Mouse (Mus musculus): ENCODE data around the gene Dnaja2. TPM values are rescaled to one million over a fixed set of nuclear protein-coding genes. Genes with fewer than 3 reads are reported as not detected.

Dnaja2 gene
- polyA plus RNA-seq, 1 experiment from 2014 or later = 154 TPM

DNA sequence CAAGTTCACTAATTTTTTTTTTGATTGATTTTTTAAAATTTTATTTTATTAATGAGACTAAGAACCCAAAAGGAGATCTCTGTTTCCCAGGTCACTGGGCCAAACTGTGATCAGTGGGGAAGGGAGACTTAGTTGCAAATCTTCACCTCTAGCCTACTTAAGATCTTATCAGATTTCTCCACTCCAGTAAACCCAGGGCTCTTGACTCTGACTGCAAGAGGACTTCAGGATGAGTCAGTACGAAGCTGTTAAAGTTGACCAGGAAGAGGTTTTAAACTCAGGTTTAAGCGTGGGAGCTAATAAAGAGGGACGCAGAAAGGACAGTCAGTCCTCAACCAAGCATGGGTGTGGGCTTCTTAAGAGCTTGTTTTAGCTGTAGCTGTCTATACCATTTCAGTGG is 38.2 kb upstream of the Dnaja2 start:
- no peaks in the 10 kb centered on the region for H3K36me3 ChIP-seq (ENCODE audit: control insufficient read depth, insufficient read depth, low read length)
- DNase-seq (ENCODE audit: low spot score) (no peak), ATAC-seq (replicated peaks; ENCODE audit: low FRiP score, low TSS enrichment, low read depth) (no peak)
- H3K4me2 ChIP-seq (ENCODE audit: low read length) = no peak overlapping the region
- no peaks in the 10 kb centered on the region; the same call in 1 of the 2 replicates for H3K4me1 ChIP-seq (replicated peaks; ENCODE audit: control insufficient read depth, insufficient read depth, low read length)
- H3K27ac ChIP-seq (ENCODE audit: low read depth) = no peak overlapping the region
- WGBS = 69% methylated on average over 3 of the region's 3 CpGs
- no peaks in the 10 kb centered on the region for H3K27me3 ChIP-seq (replicated peaks; ENCODE audit: control insufficient read depth, insufficient read depth, low read length)
- no peaks in the 10 kb centered on the region for H3K9me3 ChIP-seq (ENCODE audit: control insufficient read depth, low read length)
- no peak overlapping the region for H3K4me3 ChIP-seq (ENCODE audit: low read depth, low read length)
- no peak overlapping the region for H3K9ac ChIP-seq (ENCODE audit: low read length)

DNA sequence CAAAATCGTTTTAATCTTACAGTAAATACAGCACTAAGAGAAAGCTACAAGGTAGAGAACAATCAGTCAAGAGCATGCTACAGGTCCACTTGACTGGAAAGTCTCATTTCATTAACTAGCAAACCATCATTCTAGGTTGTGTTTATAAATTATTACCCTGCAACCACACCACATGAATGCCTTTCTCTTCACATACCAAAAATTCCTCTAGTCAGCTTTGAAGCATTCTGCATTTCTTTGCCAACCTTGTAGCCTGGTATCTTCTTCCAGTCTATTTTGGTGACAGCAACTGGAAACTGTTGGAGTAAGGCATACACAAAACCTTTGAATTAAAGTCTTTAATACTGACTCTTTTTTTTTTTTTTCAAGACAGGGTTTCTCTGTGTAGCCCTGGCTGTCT is 36.4 kb upstream of the Dnaja2 start:
- no peak overlapping the region for H3K9ac ChIP-seq (ENCODE audit: low read length)
- no peak for DNase-seq (ENCODE audit: low spot score)
- H3K27ac ChIP-seq (ENCODE audit: low read depth) = no peak overlapping the region
- H3K27me3 ChIP-seq (replicated peaks; ENCODE audit: control insufficient read depth, insufficient read depth, low read length) = no peaks in the 10 kb centered on the region
- H3K36me3 ChIP-seq (ENCODE audit: control insufficient read depth, insufficient read depth, low read length) = no peaks in the 10 kb centered on the region
- no peaks in the 10 kb centered on the region for H3K9me3 ChIP-seq (ENCODE audit: control insufficient read depth, low read length)
- no peak for ATAC-seq (replicated peaks; ENCODE audit: low FRiP score, low TSS enrichment, low read depth)
- H3K4me1 ChIP-seq (replicated peaks; ENCODE audit: control insufficient read depth, insufficient read depth, low read length) = no peaks in the 10 kb centered on the region; the same call in 1 of the 2 replicates
- H3K4me2 ChIP-seq (ENCODE audit: low read length) = no peak overlapping the region
- 71% methylated on average over 1 of the region's 1 CpGs for WGBS
- H3K4me3 ChIP-seq (ENCODE audit: low read depth, low read length) = no peak overlapping the region

DNA sequence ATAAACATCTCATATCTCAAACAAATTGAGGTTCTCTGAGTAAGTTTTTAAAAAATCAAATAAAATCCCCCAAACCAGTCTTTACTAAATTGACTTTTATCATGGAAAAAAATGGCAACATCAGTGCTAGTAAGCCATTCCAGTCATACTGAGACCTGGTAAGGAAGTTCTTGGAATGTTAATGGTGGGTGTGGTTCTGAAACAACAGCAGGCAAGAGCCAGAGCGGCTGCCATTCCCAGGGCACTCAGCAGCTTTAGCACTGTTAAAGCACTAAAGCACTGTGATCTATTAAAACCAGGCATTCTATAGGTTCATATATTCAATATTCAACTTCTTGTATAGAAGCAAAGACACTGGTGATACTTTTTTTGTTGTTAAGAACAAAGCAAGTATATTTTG is 35.1 kb upstream of the Dnaja2 start:
- Histone ChIP-seq H3K27me3 (replicated peaks; ENCODE audit: control insufficient read depth, insufficient read depth, low read length) (no peaks in the 10 kb centered on the region), H3K9ac (ENCODE audit: low read length) (no peak overlapping the region), H3K9me3 (ENCODE audit: control insufficient read depth, low read length) (no peaks in the 10 kb centered on the region), H3K4me1 (replicated peaks; ENCODE audit: control insufficient read depth, insufficient read depth, low read length) (no peaks in the 10 kb centered on the region; the same call in 1 of the 2 replicates), H3K27ac (ENCODE audit: low read depth) (no peak overlapping the region), H3K4me3 (ENCODE audit: low read depth, low read length) (no peak overlapping the region), H3K36me3 (ENCODE audit: control insufficient read depth, insufficient read depth, low read length) (no peaks in the 10 kb centered on the region), H3K4me2 (ENCODE audit: low read length) (no peak overlapping the region)
- 64% methylated on average over 1 of the region's 1 CpGs for WGBS
- DNase-seq (ENCODE audit: low spot score) = no peak
- ATAC-seq (replicated peaks; ENCODE audit: low FRiP score, low TSS enrichment, low read depth) = no peak

DNA sequence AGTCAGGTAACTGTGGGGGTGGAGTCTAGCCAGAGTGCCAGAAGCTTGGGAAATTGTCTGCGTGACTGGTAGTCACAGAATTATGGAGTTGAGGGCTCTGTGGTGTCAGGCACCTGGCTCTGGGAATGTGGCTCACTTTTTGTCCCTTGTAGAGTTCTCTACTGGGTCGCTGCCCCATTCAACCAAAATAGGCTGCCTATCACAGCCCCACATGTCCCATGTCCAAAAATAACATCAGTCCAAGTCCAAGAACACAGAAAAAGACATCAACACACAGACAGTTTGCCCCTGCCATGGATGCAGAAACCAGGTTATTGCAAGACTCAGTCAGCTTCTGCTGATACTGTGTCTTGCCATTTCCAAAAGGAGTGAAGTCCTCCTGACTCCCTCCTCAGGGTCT is 33.5 kb upstream of the Dnaja2 start:
- ATAC-seq (replicated peaks; ENCODE audit: low FRiP score, low TSS enrichment, low read depth) (no peak), DNase-seq (ENCODE audit: low spot score) (no peak)
- no peaks in the 10 kb centered on the region for H3K27me3 ChIP-seq (replicated peaks; ENCODE audit: control insufficient read depth, insufficient read depth, low read length)
- no peaks in the 10 kb centered on the region for H3K4me1 ChIP-seq (replicated peaks; ENCODE audit: control insufficient read depth, insufficient read depth, low read length)
- no peak overlapping the region for H3K4me2 ChIP-seq (ENCODE audit: low read length)
- no peak overlapping the region for H3K4me3 ChIP-seq (ENCODE audit: low read depth, low read length)
- H3K9me3 ChIP-seq (ENCODE audit: control insufficient read depth, low read length) = no peaks in the 10 kb centered on the region
- no peak overlapping the region for H3K27ac ChIP-seq (ENCODE audit: low read depth)
- no peaks in the 10 kb centered on the region for H3K36me3 ChIP-seq (ENCODE audit: control insufficient read depth, insufficient read depth, low read length)
- 79% methylated on average over 2 of the region's 2 CpGs for WGBS
- H3K9ac ChIP-seq (ENCODE audit: low read length) = no peak overlapping the region

DNA sequence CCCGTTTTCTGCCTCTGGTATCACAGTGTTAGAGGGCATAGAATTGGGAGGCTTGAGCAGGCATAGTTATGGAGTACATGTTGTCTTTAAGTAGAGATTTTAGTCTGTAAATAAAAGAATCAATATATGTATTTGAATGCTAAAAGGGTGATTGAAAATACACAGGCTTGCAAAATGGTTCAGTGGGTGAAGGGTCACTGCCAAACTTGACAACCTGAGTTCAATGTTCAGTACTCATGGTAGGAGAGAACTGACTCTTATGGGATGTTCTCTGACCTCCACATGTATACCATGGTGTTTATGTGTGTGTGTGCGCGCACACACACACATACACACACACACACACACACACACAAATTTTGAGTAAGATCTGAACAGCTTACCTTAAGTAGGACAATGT is 22.5 kb upstream of the Dnaja2 start:
- Histone ChIP-seq H3K4me3 (ENCODE audit: low read depth, low read length) (no peak overlapping the region), H3K27ac (ENCODE audit: low read depth) (no peak overlapping the region), H3K36me3 (ENCODE audit: control insufficient read depth, insufficient read depth, low read length) (no peaks in the 10 kb centered on the region), H3K4me2 (ENCODE audit: low read length) (no peak overlapping the region), H3K9me3 (ENCODE audit: control insufficient read depth, low read length) (no peaks in the 10 kb centered on the region), H3K27me3 (replicated peaks; ENCODE audit: control insufficient read depth, insufficient read depth, low read length) (no peaks in the 10 kb centered on the region), H3K4me1 (replicated peaks; ENCODE audit: control insufficient read depth, insufficient read depth, low read length) (no peaks in the 10 kb centered on the region), H3K9ac (ENCODE audit: low read length) (no peak overlapping the region)
- DNase-seq (ENCODE audit: low spot score) (no peak), ATAC-seq (replicated peaks; ENCODE audit: low FRiP score, low TSS enrichment, low read depth) (no peak)
- WGBS = 93% methylated on average over 3 of the region's 3 CpGs

DNA sequence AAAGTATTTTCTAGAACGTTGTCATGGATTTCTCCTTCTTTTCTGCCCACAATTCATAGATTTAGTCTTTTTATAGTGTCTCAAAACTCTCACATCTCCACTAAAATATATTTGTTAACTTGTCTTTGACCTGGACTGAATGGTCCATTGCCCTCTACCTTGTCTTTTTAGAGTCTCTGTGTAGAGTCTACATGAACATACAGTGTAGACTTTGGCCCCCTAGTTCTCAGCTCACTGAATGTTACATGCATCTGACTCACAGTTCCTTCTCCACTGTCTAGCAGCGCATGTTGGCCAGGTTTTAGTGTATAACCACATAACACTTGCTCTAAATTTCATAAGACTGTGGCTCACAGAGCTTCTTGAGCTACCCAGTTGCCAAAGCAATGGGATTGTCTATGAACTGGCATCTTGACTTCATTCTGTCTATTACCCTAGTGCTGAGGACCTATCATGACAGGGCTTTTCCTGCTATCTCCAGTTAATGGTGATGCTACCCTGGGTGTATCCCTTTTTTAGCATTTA is 18.9 kb upstream of the Dnaja2 start:
- H3K4me3 ChIP-seq (ENCODE audit: low read depth, low read length) = no peak overlapping the region
- DNase-seq (ENCODE audit: low spot score) = no peak
- H3K9me3 ChIP-seq (ENCODE audit: control insufficient read depth, low read length) = no peaks in the 10 kb centered on the region
- H3K9ac ChIP-seq (ENCODE audit: low read length) = no peak overlapping the region
- H3K4me2 ChIP-seq (ENCODE audit: low read length) = no peak overlapping the region
- no peaks in the 10 kb centered on the region for H3K36me3 ChIP-seq (ENCODE audit: control insufficient read depth, insufficient read depth, low read length)
- H3K27ac ChIP-seq (ENCODE audit: low read depth) = no peak overlapping the region
- no peaks in the 10 kb centered on the region for H3K27me3 ChIP-seq (replicated peaks; ENCODE audit: control insufficient read depth, insufficient read depth, low read length)
- ATAC-seq (replicated peaks; ENCODE audit: low FRiP score, low TSS enrichment, low read depth) = no peak
- H3K4me1 ChIP-seq (replicated peaks; ENCODE audit: control insufficient read depth, insufficient read depth, low read length) = no peaks in the 10 kb centered on the region
- WGBS = 74% methylated on average over 2 of the region's 2 CpGs

DNA sequence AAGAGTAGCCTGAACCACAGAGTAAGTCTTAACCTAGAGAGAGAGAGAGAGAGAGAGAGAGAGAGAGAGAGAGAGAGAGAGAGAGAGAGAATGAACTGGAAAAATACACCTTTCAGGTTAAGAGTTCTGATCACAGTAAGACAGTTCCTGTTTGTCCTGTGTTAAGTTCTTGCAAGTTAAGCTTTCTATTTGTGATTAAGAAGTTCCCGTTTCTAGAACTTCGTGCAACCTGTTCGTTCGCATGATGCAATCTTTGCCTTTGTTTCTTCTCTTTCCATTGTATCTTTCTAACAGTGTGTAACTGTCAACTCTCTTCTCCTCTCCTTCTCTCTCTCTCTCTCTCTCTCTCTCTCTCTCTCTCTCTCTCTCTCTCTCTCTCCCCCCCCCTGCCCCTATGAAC is 15.3 kb upstream of the Dnaja2 start:
- Histone ChIP-seq H3K36me3 (ENCODE audit: control insufficient read depth, insufficient read depth, low read length) (no peaks in the 10 kb centered on the region), H3K4me1 (replicated peaks; ENCODE audit: control insufficient read depth, insufficient read depth, low read length) (no peaks in the 10 kb centered on the region), H3K27ac (ENCODE audit: low read depth) (no peak overlapping the region), H3K9ac (ENCODE audit: low read length) (no peak overlapping the region), H3K4me3 (ENCODE audit: low read depth, low read length) (no peak overlapping the region), H3K4me2 (ENCODE audit: low read length) (no peak overlapping the region), H3K9me3 (ENCODE audit: control insufficient read depth, low read length) (no peaks in the 10 kb centered on the region), H3K27me3 (replicated peaks; ENCODE audit: control insufficient read depth, insufficient read depth, low read length) (no peaks in the 10 kb centered on the region)
- no peak for DNase-seq (ENCODE audit: low spot score)
- ATAC-seq (replicated peaks; ENCODE audit: low FRiP score, low TSS enrichment, low read depth) = no peak
- WGBS = 89% methylated on average over 4 of the region's 4 CpGs

DNA sequence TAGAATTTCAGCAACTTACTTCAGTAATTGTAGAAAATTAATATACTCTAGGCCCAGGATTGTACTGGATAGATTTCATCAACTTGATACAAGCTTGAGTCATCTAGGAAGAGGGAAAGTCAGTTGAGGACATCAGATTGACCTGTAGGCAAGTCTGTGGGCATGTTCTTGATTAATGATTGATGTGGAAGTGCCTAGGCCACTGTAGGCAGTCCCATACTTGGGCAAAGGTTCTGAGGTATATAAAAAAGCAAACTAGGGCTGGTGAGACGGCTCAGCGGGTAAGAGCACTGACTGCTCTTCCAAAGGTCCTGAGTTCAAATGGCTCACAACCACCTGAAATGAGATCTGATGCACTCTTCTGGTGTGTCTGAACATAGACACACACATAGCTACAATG is 12.7 kb upstream of the Dnaja2 start:
- H3K4me1 ChIP-seq (replicated peaks; ENCODE audit: control insufficient read depth, insufficient read depth, low read length) = no peaks in the 10 kb centered on the region
- H3K4me3 ChIP-seq (ENCODE audit: low read depth, low read length) = no peak overlapping the region
- no peaks in the 10 kb centered on the region for H3K9me3 ChIP-seq (ENCODE audit: control insufficient read depth, low read length)
- H3K27me3 ChIP-seq (replicated peaks; ENCODE audit: control insufficient read depth, insufficient read depth, low read length) = no peaks in the 10 kb centered on the region
- H3K36me3 ChIP-seq (ENCODE audit: control insufficient read depth, insufficient read depth, low read length) = no peaks in the 10 kb centered on the region
- ATAC-seq (replicated peaks; ENCODE audit: low FRiP score, low TSS enrichment, low read depth) (no peak), DNase-seq (ENCODE audit: low spot score) (no peak)
- no peak overlapping the region for H3K9ac ChIP-seq (ENCODE audit: low read length)
- H3K27ac ChIP-seq (ENCODE audit: low read depth) = no peak overlapping the region
- 84% methylated on average over 2 of the region's 2 CpGs for WGBS
- no peak overlapping the region for H3K4me2 ChIP-seq (ENCODE audit: low read length)

DNA sequence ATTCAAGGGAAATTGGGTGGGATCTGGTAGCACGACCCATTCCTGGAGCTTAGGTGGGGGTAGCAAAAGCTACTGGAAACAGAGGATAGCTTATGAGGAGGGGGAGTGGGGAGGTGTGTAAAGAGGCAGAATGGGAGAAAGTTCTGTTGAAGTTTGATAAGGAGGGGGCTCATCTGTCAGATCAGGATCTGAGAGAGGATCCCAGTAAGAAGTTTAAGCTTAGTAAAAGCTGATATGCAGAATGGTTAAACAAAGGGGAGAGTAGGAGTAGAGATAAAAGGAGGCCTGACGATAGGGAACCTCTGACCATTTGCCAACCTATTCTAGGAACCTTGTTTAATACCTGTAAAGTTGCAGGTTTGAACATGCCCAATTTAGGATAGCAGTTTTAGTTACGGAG is 10.0 kb upstream of the Dnaja2 start:
- H3K36me3 ChIP-seq (ENCODE audit: control insufficient read depth, insufficient read depth, low read length) = no peaks in the 10 kb centered on the region
- DNase-seq (ENCODE audit: low spot score) = no peak
- 72% methylated on average over 3 of the region's 3 CpGs for WGBS

More for the DNA sequence above, 10.0 kb upstream of the Dnaja2 start:
- no peak for ATAC-seq (replicated peaks; ENCODE audit: low FRiP score, low TSS enrichment, low read depth)
- Histone ChIP-seq H3K4me2 (ENCODE audit: low read length) (no peak overlapping the region), H3K27ac (ENCODE audit: low read depth) (no peak overlapping the region), H3K27me3 (replicated peaks; ENCODE audit: control insufficient read depth, insufficient read depth, low read length) (no peaks in the 10 kb centered on the region), H3K9me3 (ENCODE audit: control insufficient read depth, low read length) (no peaks in the 10 kb centered on the region), H3K9ac (ENCODE audit: low read length) (no peak overlapping the region), H3K4me3 (ENCODE audit: low read depth, low read length) (no peak overlapping the region), H3K4me1 (replicated peaks; ENCODE audit: control insufficient read depth, insufficient read depth, low read length) (no peaks in the 10 kb centered on the region)

Measured in intestine, embryonic 14.5 days (tissue).